Mouse (Mus musculus): ENCODE results near the gene Gm45753.

Gene Gm45753

GRCm38 (mm10) chr8:45281630-45282029, 26.6 kb downstream of the Gm45753 start:
- ATAC-seq (ENCODE audit: insufficient number of reproducible peaks, low FRiP score, low TSS enrichment) = no peak

GRCm38 (mm10) chr8:45277453-45277852, 30.8 kb downstream of the Gm45753 start:
- no peak for ATAC-seq (ENCODE audit: insufficient number of reproducible peaks, low FRiP score, low TSS enrichment)

GRCm38 (mm10) chr8:45274317-45274716, 33.9 kb downstream of the Gm45753 start:
- ATAC-seq (ENCODE audit: insufficient number of reproducible peaks, low FRiP score, low TSS enrichment) = no peak

- ATAC-seq (ENCODE audit: insufficient number of reproducible peaks, low FRiP score, low TSS enrichment) = no peak
Observed at GRCm38 (mm10) chr8:45269056-45269455, 39.2 kb downstream of the Gm45753 start.

- no peak for ATAC-seq (ENCODE audit: insufficient number of reproducible peaks, low FRiP score, low TSS enrichment)
Observed at GRCm38 (mm10) chr8:45268485-45268884, 39.8 kb downstream of the Gm45753 start.

GRCm38 (mm10) chr8:45267611-45268391, 40.5 kb downstream of the Gm45753 start:
- no peak for ATAC-seq (ENCODE audit: insufficient number of reproducible peaks, low FRiP score, low TSS enrichment)

- no peak for ATAC-seq (ENCODE audit: insufficient number of reproducible peaks, low FRiP score, low TSS enrichment)
Observed at GRCm38 (mm10) chr8:45266993-45267392, 41.3 kb downstream of the Gm45753 start.

GRCm38 (mm10) chr8:45264918-45265317, 43.3 kb downstream of the Gm45753 start:
- no peak for ATAC-seq (ENCODE audit: insufficient number of reproducible peaks, low FRiP score, low TSS enrichment)

GRCm38 (mm10) chr8:45262851-45263250, 45.4 kb downstream of the Gm45753 start:
- no peak for ATAC-seq (ENCODE audit: insufficient number of reproducible peaks, low FRiP score, low TSS enrichment)

GRCm38 (mm10) chr8:45261920-45262319, 46.3 kb downstream of the Gm45753 start, which contains the start of gene F11:
TSS of gene F11 (minus strand) at chr8:45262031.
- ATAC-seq (ENCODE audit: insufficient number of reproducible peaks, low FRiP score, low TSS enrichment) = no peak

GRCm38 (mm10) chr8:45258421-45258820, 49.8 kb downstream of the Gm45753 start:
- ATAC-seq (ENCODE audit: insufficient number of reproducible peaks, low FRiP score, low TSS enrichment) = no peak

- ATAC-seq (ENCODE audit: insufficient number of reproducible peaks, low FRiP score, low TSS enrichment) = no peak
Observed at GRCm38 (mm10) chr8:45255040-45255439, 53.2 kb downstream of the Gm45753 start.

GRCm38 (mm10) chr8:45254194-45254842, 53.9 kb downstream of the Gm45753 start:
- no peak for ATAC-seq (ENCODE audit: insufficient number of reproducible peaks, low FRiP score, low TSS enrichment)

- ATAC-seq (ENCODE audit: insufficient number of reproducible peaks, low FRiP score, low TSS enrichment) = no peak
Observed at GRCm38 (mm10) chr8:45253586-45253985, 54.7 kb downstream of the Gm45753 start.

- no peak for ATAC-seq (ENCODE audit: insufficient number of reproducible peaks, low FRiP score, low TSS enrichment)
Observed at GRCm38 (mm10) chr8:45253111-45253510, 55.2 kb downstream of the Gm45753 start.

GRCm38 (mm10) chr8:45246307-45246706, 62.0 kb downstream of the Gm45753 start:
- no peak for ATAC-seq (ENCODE audit: insufficient number of reproducible peaks, low FRiP score, low TSS enrichment)

- ATAC-seq (ENCODE audit: insufficient number of reproducible peaks, low FRiP score, low TSS enrichment) = no peak
Observed at GRCm38 (mm10) chr8:45239363-45239762, 68.9 kb downstream of the Gm45753 start.

- ATAC-seq (ENCODE audit: insufficient number of reproducible peaks, low FRiP score, low TSS enrichment) = peak; percentile 50; the same call in 1 of the 2 replicates
Observed at GRCm38 (mm10) chr8:45238282-45238681, 70.0 kb downstream of the Gm45753 start.

GRCm38 (mm10) chr8:45236164-45236912, 71.9 kb downstream of the Gm45753 start:
- peak; percentile 33; the same call in 1 of the 2 replicates for ATAC-seq (ENCODE audit: insufficient number of reproducible peaks, low FRiP score, low TSS enrichment)

- no peak for ATAC-seq (ENCODE audit: insufficient number of reproducible peaks, low FRiP score, low TSS enrichment)
Observed at GRCm38 (mm10) chr8:45235228-45235627, 73.0 kb downstream of the Gm45753 start.

- ATAC-seq (ENCODE audit: insufficient number of reproducible peaks, low FRiP score, low TSS enrichment) = no peak
Observed at GRCm38 (mm10) chr8:45233256-45233655, 75.0 kb downstream of the Gm45753 start.

Data from cerebellum, adult (tissue).